Mouse (Mus musculus): ENCODE results near the gene Rcsd1. TPM values are rescaled to one million over a fixed set of nuclear protein-coding genes. Genes with fewer than 3 reads are reported as not detected.

Rcsd1 gene
- polyA plus RNA-seq (2016; fragmentation: Nextera tagmentation; extraction: Ambion mirVana), result 11.2 and 11.4 TPM in 2 replicates

GRCm38 (mm10) chr1:165709629-165710256, at the start of gene Rcsd1:
Gene Rcsd1, minus strand, starts transcription at chr1:165709757.
- Histone ChIP-seq H3K27ac (no peak within 1 kb of the TSS), H3K9me3 (no peaks in the 10 kb centered on the region), H3K36me3 (no peaks in the 10 kb centered on the region), H3K4me3 (0 out of 2 replicates have a peak within 1 kb of the TSS, but pooled peaks have one; percentile 71), H3K4me1 (replicated peaks) (peaks cover 21% of the 10 kb centered on the region), H3K27me3 (ENCODE audit: insufficient read depth, poor library complexity, severe bottlenecking) (peaks cover 59% of the 10 kb centered on the region)
- DNase-seq (ENCODE audit: low spot score), result no peak
- 62% methylated on average over 5 of the region's 5 CpGs for WGBS

- Histone ChIP-seq H3K36me3 (no peaks in the 10 kb centered on the region), H3K9me3 (no peaks in the 10 kb centered on the region), H3K27ac (no peak overlapping the region), H3K27me3 (ENCODE audit: insufficient read depth, poor library complexity, severe bottlenecking) (no peaks in the 10 kb centered on the region), H3K4me3 (no peak overlapping the region), H3K4me1 (replicated peaks) (0 out of 2 replicates have a peak, but pooled peaks cover 3% of the 10 kb centered on the region)
- DNase-seq (ENCODE audit: low spot score), result no peak
- 74% methylated on average over 4 of the region's 4 CpGs for WGBS
Observed at GRCm38 (mm10) chr1:165755194-165755593, 45.6 kb upstream of the Rcsd1 start.

- WGBS, result 92% methylated on average over 6 of the region's 6 CpGs
- Histone ChIP-seq H3K27me3 (ENCODE audit: insufficient read depth, poor library complexity, severe bottlenecking) (no peaks in the 10 kb centered on the region), H3K9me3 (no peaks in the 10 kb centered on the region), H3K27ac (no peak overlapping the region), H3K36me3 (no peaks in the 10 kb centered on the region), H3K4me1 (replicated peaks) (0 out of 2 replicates have a peak, but pooled peaks cover 6% of the 10 kb centered on the region), H3K4me3 (no peak overlapping the region)
- no peak for DNase-seq (ENCODE audit: low spot score)
Observed at GRCm38 (mm10) chr1:165754205-165754604, 44.6 kb upstream of the Rcsd1 start.

- Histone ChIP-seq H3K27ac (no peak overlapping the region), H3K9me3 (no peaks in the 10 kb centered on the region), H3K4me1 (replicated peaks) (0 out of 2 replicates have a peak, but pooled peaks cover 6% of the 10 kb centered on the region), H3K4me3 (no peak overlapping the region), H3K36me3 (no peaks in the 10 kb centered on the region), H3K27me3 (ENCODE audit: insufficient read depth, poor library complexity, severe bottlenecking) (no peaks in the 10 kb centered on the region)
- no peak for DNase-seq (ENCODE audit: low spot score)
- 83% methylated on average over 5 of the region's 5 CpGs for WGBS
Observed at GRCm38 (mm10) chr1:165751838-165752237, 42.3 kb upstream of the Rcsd1 start.

GRCm38 (mm10) chr1:165751142-165751541, 41.6 kb upstream of the Rcsd1 start:
- Histone ChIP-seq H3K4me3 (no peak overlapping the region), H3K36me3 (no peaks in the 10 kb centered on the region), H3K4me1 (replicated peaks) (0 out of 2 replicates have a peak, but pooled peaks cover 6% of the 10 kb centered on the region), H3K9me3 (no peaks in the 10 kb centered on the region), H3K27me3 (ENCODE audit: insufficient read depth, poor library complexity, severe bottlenecking) (no peaks in the 10 kb centered on the region), H3K27ac (no peak overlapping the region)
- no peak for DNase-seq (ENCODE audit: low spot score)

GRCm38 (mm10) chr1:165748053-165748452, 38.5 kb upstream of the Rcsd1 start:
- H3K27me3 ChIP-seq (ENCODE audit: insufficient read depth, poor library complexity, severe bottlenecking), result no peaks in the 10 kb centered on the region
- WGBS, result 50% methylated on average over 11 of the region's 11 CpGs
- H3K27ac ChIP-seq, result no peak overlapping the region
- DNase-seq (ENCODE audit: low spot score), result no peak
- H3K4me1 ChIP-seq (replicated peaks), result 0 out of 2 replicates have a peak, but pooled peaks cover 6% of the 10 kb centered on the region
- H3K9me3 ChIP-seq, result no peaks in the 10 kb centered on the region
- H3K4me3 ChIP-seq, result no peak overlapping the region
- H3K36me3 ChIP-seq, result no peaks in the 10 kb centered on the region

GRCm38 (mm10) chr1:165741989-165742388, 32.4 kb upstream of the Rcsd1 start:
- Histone ChIP-seq H3K36me3 (no peaks in the 10 kb centered on the region), H3K4me3 (no peak overlapping the region), H3K27me3 (ENCODE audit: insufficient read depth, poor library complexity, severe bottlenecking) (no peaks in the 10 kb centered on the region), H3K4me1 (replicated peaks) (no peaks in the 10 kb centered on the region), H3K9me3 (no peaks in the 10 kb centered on the region), H3K27ac (no peak overlapping the region)
- DNase-seq (ENCODE audit: low spot score), result no peak
- WGBS, result 91% methylated on average over 8 of the region's 8 CpGs

GRCm38 (mm10) chr1:165738985-165739384, 29.4 kb upstream of the Rcsd1 start:
- H3K9me3 ChIP-seq, result no peaks in the 10 kb centered on the region
- no peaks in the 10 kb centered on the region for H3K36me3 ChIP-seq
- peaks cover 9% of the 10 kb centered on the region for H3K27me3 ChIP-seq (ENCODE audit: insufficient read depth, poor library complexity, severe bottlenecking)
- no peak for DNase-seq (ENCODE audit: low spot score)
- H3K4me3 ChIP-seq, result no peak overlapping the region
- 84% methylated on average over 1 of the region's 1 CpGs for WGBS
- no peak overlapping the region for H3K27ac ChIP-seq
- H3K4me1 ChIP-seq (replicated peaks), result peaks cover 3% of the 10 kb centered on the region; the same call in 1 of the 2 replicates

GRCm38 (mm10) chr1:165737867-165738266, 28.3 kb upstream of the Rcsd1 start:
- no peak for DNase-seq (ENCODE audit: low spot score)
- Histone ChIP-seq H3K4me1 (replicated peaks) (peaks cover 3% of the 10 kb centered on the region; the same call in 1 of the 2 replicates), H3K27me3 (ENCODE audit: insufficient read depth, poor library complexity, severe bottlenecking) (peaks cover 9% of the 10 kb centered on the region), H3K4me3 (no peak overlapping the region), H3K9me3 (no peaks in the 10 kb centered on the region), H3K36me3 (no peaks in the 10 kb centered on the region), H3K27ac (no peak overlapping the region)
- 75% methylated on average over 3 of the region's 3 CpGs for WGBS

- Histone ChIP-seq H3K27me3 (ENCODE audit: insufficient read depth, poor library complexity, severe bottlenecking) (peaks cover 9% of the 10 kb centered on the region), H3K36me3 (no peaks in the 10 kb centered on the region), H3K9me3 (no peaks in the 10 kb centered on the region), H3K4me3 (no peak overlapping the region), H3K4me1 (replicated peaks) (peaks cover 3% of the 10 kb centered on the region; the same call in 1 of the 2 replicates), H3K27ac (0 out of 2 replicates have a peak overlapping the region, but pooled peaks have one; percentile 8)
- WGBS, result 48% methylated on average over 5 of the region's 5 CpGs
- no peak for DNase-seq (ENCODE audit: low spot score)
Observed at GRCm38 (mm10) chr1:165737451-165737850, 27.9 kb upstream of the Rcsd1 start.

GRCm38 (mm10) chr1:165735826-165736818, 26.6 kb upstream of the Rcsd1 start:
- Histone ChIP-seq H3K9me3 (no peaks in the 10 kb centered on the region), H3K4me3 (0 out of 2 replicates have a peak overlapping the region, but pooled peaks have one; percentile 2), H3K4me1 (replicated peaks) (peaks cover 3% of the 10 kb centered on the region; the same call in 1 of the 2 replicates), H3K27me3 (ENCODE audit: insufficient read depth, poor library complexity, severe bottlenecking) (peaks cover 9% of the 10 kb centered on the region), H3K27ac (no peak overlapping the region), H3K36me3 (no peaks in the 10 kb centered on the region)
- 39% methylated on average over 20 of the region's 20 CpGs for WGBS
- DNase-seq (ENCODE audit: low spot score), result peak; percentile 83

- Histone ChIP-seq H3K4me1 (replicated peaks) (peaks cover 3% of the 10 kb centered on the region; the same call in 1 of the 2 replicates), H3K4me3 (no peak overlapping the region), H3K36me3 (no peaks in the 10 kb centered on the region), H3K9me3 (no peaks in the 10 kb centered on the region), H3K27ac (no peak overlapping the region), H3K27me3 (ENCODE audit: insufficient read depth, poor library complexity, severe bottlenecking) (peaks cover 9% of the 10 kb centered on the region)
- no peak for DNase-seq (ENCODE audit: low spot score)
- WGBS, result 92% methylated on average over 2 of the region's 2 CpGs
Observed at GRCm38 (mm10) chr1:165734840-165735239, 25.3 kb upstream of the Rcsd1 start.
